ENCODE assay signal across 8 mouse cellular contexts in the genomic region with DNA sequence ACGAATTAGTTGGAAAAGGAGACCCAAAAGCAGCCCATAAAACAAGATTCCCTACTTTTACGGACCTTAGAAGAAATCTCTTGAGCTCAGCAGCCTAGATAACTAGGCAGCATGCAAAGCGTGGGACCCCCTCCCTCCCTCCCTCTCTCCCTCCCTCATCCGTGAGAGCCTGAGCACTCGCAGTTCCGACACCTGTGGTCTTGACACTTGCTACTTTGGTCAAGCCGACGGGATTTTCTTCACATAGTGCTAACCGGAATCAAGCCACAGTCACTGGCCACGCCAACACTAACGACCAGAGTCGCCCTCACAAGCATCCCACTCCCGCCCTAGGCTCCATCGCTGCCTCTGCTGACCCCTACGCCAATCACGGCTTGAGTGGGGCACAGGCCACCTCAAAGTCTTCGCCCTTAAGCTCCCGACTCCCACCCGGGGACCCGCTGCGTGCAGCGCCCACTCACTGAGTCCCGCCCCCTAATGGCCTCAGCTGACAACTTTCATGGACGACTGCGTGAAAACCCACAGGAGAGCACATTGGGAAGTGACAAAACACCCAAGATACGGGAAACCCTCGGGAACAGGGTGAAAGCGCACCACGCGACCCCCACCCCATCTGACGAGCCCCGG. TPM values are rescaled to one million over a fixed set of nuclear protein-coding genes. Genes with fewer than 3 reads are reported as not detected.
A peak's percentile ranks its signal among the peaks of the same experiment; 100 is the strongest.
DNase-seq lines count a peak whose midpoint lies in the region; ATAC-seq and TF ChIP-seq lines count a peak whose summit lies in the region.

No protein-coding gene starts in this region.

- peak overlapping the region; percentile 76 for H3K9ac ChIP-seq in kidney, embryonic 15.5 days
- H3K9ac ChIP-seq in heart, embryonic 14.5 days (ENCODE audit: low read length): peak overlapping the region; percentile 81
- peak overlapping the region; percentile 92 for H3K9ac ChIP-seq in liver, postnatal 0 days (replicated peaks)

- H3K4me1 ChIP-seq in kidney, embryonic 15.5 days: peaks cover 26% of the 10 kb centered on the region
- peaks cover 3 to 14% of the 10 kb centered on the region in 2 experiments for H3K4me1 ChIP-seq in heart, embryonic 14.5 days (ENCODE audit: control insufficient read depth in 2 of 2, insufficient read depth in 2 of 2, low read length in 2 of 2)
- H3K4me1 ChIP-seq in liver, postnatal 0 days (ENCODE audit: insufficient read depth): peaks cover 27% of the 10 kb centered on the region

- no peaks in the 10 kb centered on the region for H3K9me3 ChIP-seq in kidney, embryonic 15.5 days (replicated peaks)
- H3K9me3 ChIP-seq in heart, embryonic 14.5 days (ENCODE audit: control insufficient read depth, low read length): no peaks in the 10 kb centered on the region
- H3K9me3 ChIP-seq in liver, postnatal 0 days (ENCODE audit: low read length): no peaks in the 10 kb centered on the region

- no peak for DNase-seq in kidney, postnatal 4 days
- DNase-seq in liver, postnatal 0 days: no peak
- DNase-seq in adrenal gland, postnatal 36 days: no peak
- no peak for DNase-seq in urinary bladder, adult 18-20 months (ENCODE audit: low spot score in 2 of 2)
- DNase-seq in layer of hippocampus, adult 8-10 months (ENCODE audit: low spot score in 2 of 2): no peak

- peak; percentile 40 for TF ChIP-seq CTCF in liver, postnatal 0 days (IDR thresholded peaks at IDR 0.05; ENCODE audit: low read depth)

- peak overlapping the region; percentile 94 for H3K27ac ChIP-seq in kidney, embryonic 15.5 days
- H3K27ac ChIP-seq in heart, embryonic 14.5 days (replicated peaks in 1 of 2; ENCODE audit: control insufficient read depth in 1 of 2, insufficient read depth in 1 of 2, low read depth in 2 of 2, low read length in 2 of 2): peak overlapping the region; percentile 84 to 86
- H3K27ac ChIP-seq in liver, postnatal 0 days (ENCODE audit: low read depth): peak overlapping the region; percentile 96

- H3K27me3 ChIP-seq in kidney, embryonic 15.5 days: no peaks in the 10 kb centered on the region
- no peaks in the 10 kb centered on the region for H3K27me3 ChIP-seq in heart, embryonic 14.5 days (ENCODE audit: control insufficient read depth, insufficient read depth, low read length)
- no peaks in the 10 kb centered on the region for H3K27me3 ChIP-seq in liver, postnatal 0 days (ENCODE audit: insufficient read depth, low read length)

- under 1% methylated on average over 32 of the region's 32 CpGs for WGBS in kidney, embryonic 15.5 days
- WGBS in heart, embryonic 14.5 days: under 1% methylated on average over 32 of the region's 32 CpGs
- WGBS in liver, postnatal 0 days (ENCODE audit: insufficient replicate concordance): 1% methylated on average over 32 of the region's 32 CpGs

- H3K4me3 ChIP-seq in kidney, embryonic 15.5 days (replicated peaks): peak overlapping the region; percentile 74
- peak overlapping the region; percentile 71 to 92 for H3K4me3 ChIP-seq in heart, embryonic 14.5 days (ENCODE audit: control insufficient read depth in 1 of 2, insufficient read depth in 1 of 2, low read depth in 1 of 2, low read length in 2 of 2)
- H3K4me3 ChIP-seq in liver, postnatal 0 days (ENCODE audit: low read depth, low read length): peak overlapping the region; percentile 93

- peak; percentile 71 for ATAC-seq in kidney, embryonic 15.5 days (replicated peaks; ENCODE audit: low FRiP score)
- peak; percentile 16 for ATAC-seq in activated CD4-positive, CD25-positive, alpha-beta regulatory T cell, adult 4 months
- peak; percentile 29 for ATAC-seq in heart, embryonic 14.5 days (ENCODE audit: insufficient number of reproducible peaks, insufficient read depth, low FRiP score, low read depth)
- ATAC-seq in liver, postnatal 0 days: peak; percentile 40

- peak overlapping the region; percentile 83 for H3K4me2 ChIP-seq in kidney, embryonic 15.5 days
- H3K4me2 ChIP-seq in heart, embryonic 14.5 days (ENCODE audit: low read length): peak overlapping the region; percentile 70
- peak overlapping the region; percentile 96 for H3K4me2 ChIP-seq in liver, postnatal 0 days (ENCODE audit: low read depth, low read length)

- TF ChIP-seq EP300 in liver, postnatal 0 days (IDR thresholded peaks at IDR 0.05; ENCODE audit: low read depth): no peak

- H3K36me3 ChIP-seq in kidney, embryonic 15.5 days: peaks cover 28% of the 10 kb centered on the region
- peaks cover 32% of the 10 kb centered on the region for H3K36me3 ChIP-seq in heart, embryonic 14.5 days (ENCODE audit: control insufficient read depth, insufficient read depth, low read length)
- peaks cover 20% of the 10 kb centered on the region; the same call in 1 of the 2 replicates for H3K36me3 ChIP-seq in liver, postnatal 0 days (replicated peaks; ENCODE audit: insufficient read depth, low read length)

RNA-seq across cellular contexts. Expression of gene Zfp715, which starts 0.6 kb away (rescaled TPM):
- 13.1 and 14.1 TPM in 2 replicates for polyA plus RNA-seq in kidney, embryonic 15.5 days (2015; fragmentation: Nextera tagmentation; extraction: Ambion mirVana)
- 10 to 100 TPM; 15.5 to 15.8 TPM for polyA plus RNA-seq in activated CD4-positive, CD25-positive, alpha-beta regulatory T cell, adult 4 months (2017; shearing (Covaris generic))
- 12.9 and 13.3 TPM in 2 replicates for polyA plus RNA-seq in heart, embryonic 14.5 days (2014; fragmentation: Nextera tagmentation; extraction: Ambion mirVana)
- polyA plus RNA-seq in liver, postnatal 0 days (2015; fragmentation: Nextera tagmentation; extraction: Ambion mirVana): 3.9 and 4.1 TPM in 2 replicates
- 10 to 100 TPM; 19.1 to 24.9 TPM for total RNA-seq in adrenal gland, postnatal 36 days (2021)
- 10 to 100 TPM; 22.7 to 26.8 (median 25.6) TPM for total RNA-seq in layer of hippocampus, adult 8-10 months (2022)

RNA-seq across cellular contexts. Expression of gene Siglecf, which starts 38.6 kb away (rescaled TPM):
- polyA plus RNA-seq in kidney, embryonic 15.5 days (2015; fragmentation: Nextera tagmentation; extraction: Ambion mirVana): 0.10 and 0.18 TPM in 2 replicates
- not detected for polyA plus RNA-seq in activated CD4-positive, CD25-positive, alpha-beta regulatory T cell, adult 4 months (2017; shearing (Covaris generic))
- polyA plus RNA-seq in heart, embryonic 14.5 days (2014; fragmentation: Nextera tagmentation; extraction: Ambion mirVana): 0.12 and 0.20 TPM in 2 replicates
- 0.71 and 0.96 TPM in 2 replicates for polyA plus RNA-seq in liver, postnatal 0 days (2015; fragmentation: Nextera tagmentation; extraction: Ambion mirVana)
- under 1 TPM in 1 of 2 experiments, not detected in 1; 0.20 TPM for total RNA-seq in adrenal gland, postnatal 36 days (2021)
- 1 to 10 TPM in 2 of 4 experiments, under 1 TPM in 2; 0.68 to 2.8 (median 1.7) TPM for total RNA-seq in layer of hippocampus, adult 8-10 months (2022)

Comparison
In these comparisons a context has a peak if more than half of its experiments do, and no peak if none do; other contexts are left out.
1. ATAC-seq: peak in every context shown above with its lines; median percentile 71 in kidney, embryonic 15.5 days; 40 in liver, postnatal 0 days; 29 in heart, embryonic 14.5 days; 16 in activated CD4-positive, CD25-positive, alpha-beta regulatory T cell, adult 4 months.